Mouse (Mus musculus): Measurements from ENCODE around the gene Tjp1. TPM values are rescaled to one million over a fixed set of nuclear protein-coding genes. Genes with fewer than 3 reads are reported as not detected.

Tjp1 gene
- polyA plus RNA-seq, 1 experiment, result 75.2 TPM

GRCm38 (mm10) chr7:65519788-65520563 lies 7.6 kb downstream of the Tjp1 start:
- no peak overlapping the region for H3K27ac ChIP-seq (ENCODE audit: insufficient read depth, low read length)
- no peaks in the 10 kb centered on the region for H3K4me1 ChIP-seq (ENCODE audit: control insufficient read depth, insufficient read depth, low read length)
- TF ChIP-seq POLR2A (IDR thresholded peaks at IDR 0.05; ENCODE audit: low read depth, low read length) (no peak), CTCF (IDR thresholded peaks at IDR 0.05; ENCODE audit: borderline replicate concordance, insufficient read depth, low read length) (peak; percentile 66; the same call in 1 of the 2 replicates)
- no peak overlapping the region for H3K4me3 ChIP-seq (ENCODE audit: insufficient read depth, low read length)

- no peak overlapping the region for H3K27ac ChIP-seq (ENCODE audit: insufficient read depth, low read length)
- TF ChIP-seq POLR2A (IDR thresholded peaks at IDR 0.05; ENCODE audit: low read depth, low read length) (no peak), CTCF (IDR thresholded peaks at IDR 0.05; ENCODE audit: borderline replicate concordance, insufficient read depth, low read length) (no peak)
These were observed 10.7 kb downstream of the Tjp1 start for GRCm38 (mm10) chr7:65516903-65517302.

GRCm38 (mm10) chr7:65513451-65514179 lies 14.0 kb downstream of the Tjp1 start:
- Histone ChIP-seq H3K4me1 (ENCODE audit: control insufficient read depth, insufficient read depth, low read length) (no peaks in the 10 kb centered on the region), H3K4me3 (ENCODE audit: insufficient read depth, low read length) (no peak overlapping the region), H3K27ac (ENCODE audit: insufficient read depth, low read length) (no peak overlapping the region)
- TF ChIP-seq POLR2A (IDR thresholded peaks at IDR 0.05; ENCODE audit: low read depth, low read length) (no peak), CTCF (IDR thresholded peaks at IDR 0.05; ENCODE audit: borderline replicate concordance, insufficient read depth, low read length) (no peak)

More at GRCm38 (mm10) chr7:65516903-65517302, 10.7 kb downstream of the Tjp1 start:
- no peaks in the 10 kb centered on the region for H3K4me1 ChIP-seq (ENCODE audit: control insufficient read depth, insufficient read depth, low read length)
- H3K4me3 ChIP-seq (ENCODE audit: insufficient read depth, low read length), result no peak overlapping the region

GRCm38 (mm10) chr7:65509357-65509756 lies 18.2 kb downstream of the Tjp1 start:
- TF ChIP-seq POLR2A (IDR thresholded peaks at IDR 0.05; ENCODE audit: low read depth, low read length) (no peak), CTCF (IDR thresholded peaks at IDR 0.05; ENCODE audit: borderline replicate concordance, insufficient read depth, low read length) (no peak)
- Histone ChIP-seq H3K4me1 (ENCODE audit: control insufficient read depth, insufficient read depth, low read length) (no peaks in the 10 kb centered on the region), H3K27ac (ENCODE audit: insufficient read depth, low read length) (no peak overlapping the region), H3K4me3 (ENCODE audit: insufficient read depth, low read length) (no peak overlapping the region)

GRCm38 (mm10) chr7:65507341-65507740 lies 20.2 kb downstream of the Tjp1 start:
- no peak overlapping the region for H3K27ac ChIP-seq (ENCODE audit: insufficient read depth, low read length)
- TF ChIP-seq POLR2A (IDR thresholded peaks at IDR 0.05; ENCODE audit: low read depth, low read length), result no peak
- no peak for TF ChIP-seq CTCF (IDR thresholded peaks at IDR 0.05; ENCODE audit: borderline replicate concordance, insufficient read depth, low read length)

GRCm38 (mm10) chr7:65502486-65503322 lies 24.9 kb downstream of the Tjp1 start:
- no peak overlapping the region for H3K4me3 ChIP-seq (ENCODE audit: insufficient read depth, low read length)
- H3K4me1 ChIP-seq (ENCODE audit: control insufficient read depth, insufficient read depth, low read length), result no peaks in the 10 kb centered on the region
- no peak for TF ChIP-seq POLR2A (IDR thresholded peaks at IDR 0.05; ENCODE audit: low read depth, low read length)
- no peak for TF ChIP-seq CTCF (IDR thresholded peaks at IDR 0.05; ENCODE audit: borderline replicate concordance, insufficient read depth, low read length)
- no peak overlapping the region for H3K27ac ChIP-seq (ENCODE audit: insufficient read depth, low read length)

More at GRCm38 (mm10) chr7:65507341-65507740, 20.2 kb downstream of the Tjp1 start:
- no peak overlapping the region for H3K4me3 ChIP-seq (ENCODE audit: insufficient read depth, low read length)
- H3K4me1 ChIP-seq (ENCODE audit: control insufficient read depth, insufficient read depth, low read length), result no peaks in the 10 kb centered on the region

GRCm38 (mm10) chr7:65500746-65501145 lies 26.8 kb downstream of the Tjp1 start:
- H3K27ac ChIP-seq (ENCODE audit: insufficient read depth, low read length), result no peak overlapping the region
- H3K4me1 ChIP-seq (ENCODE audit: control insufficient read depth, insufficient read depth, low read length), result no peaks in the 10 kb centered on the region
- H3K4me3 ChIP-seq (ENCODE audit: insufficient read depth, low read length), result no peak overlapping the region
- TF ChIP-seq CTCF (IDR thresholded peaks at IDR 0.05; ENCODE audit: borderline replicate concordance, insufficient read depth, low read length), result no peak
- no peak for TF ChIP-seq POLR2A (IDR thresholded peaks at IDR 0.05; ENCODE audit: low read depth, low read length)

GRCm38 (mm10) chr7:65497733-65498583 lies 29.6 kb downstream of the Tjp1 start:
- H3K4me1 ChIP-seq (ENCODE audit: control insufficient read depth, insufficient read depth, low read length), result no peaks in the 10 kb centered on the region
- H3K27ac ChIP-seq (ENCODE audit: insufficient read depth, low read length), result no peak overlapping the region
- H3K4me3 ChIP-seq (ENCODE audit: insufficient read depth, low read length), result no peak overlapping the region
- TF ChIP-seq POLR2A (IDR thresholded peaks at IDR 0.05; ENCODE audit: low read depth, low read length) (no peak), CTCF (IDR thresholded peaks at IDR 0.05; ENCODE audit: borderline replicate concordance, insufficient read depth, low read length) (peak; percentile 60)

Measured in embryonic fibroblast, embryonic 13.5 days (primary cell).